Mouse (Mus musculus): Measurements from ENCODE around the gene Cyp2j5. TPM values are rescaled to one million over a fixed set of nuclear protein-coding genes. Genes with fewer than 3 reads are reported as not detected.

The Cyp2j5 gene
- polyA plus RNA-seq, 1 experiment from 2014 or later, result not detected

Other genes starting within 250 kb of the Cyp2j5 start
- gene Cyp2j8, start 156.8 kb downstream of the Cyp2j5 start, polyA plus RNA-seq (2015; fragmentation: Nextera tagmentation; extraction: Ambion mirVana), result not detected in 2 replicates
- gene Cyp2j6, start 110.5 kb downstream of the Cyp2j5 start, polyA plus RNA-seq (2015; fragmentation: Nextera tagmentation; extraction: Ambion mirVana), result 7.2 TPM in 2 replicates
- 4.2 and 4.4 TPM in 2 replicates for gene Cyp2j9, start 72.6 kb downstream of the Cyp2j5 start, polyA plus RNA-seq (2015; fragmentation: Nextera tagmentation; extraction: Ambion mirVana)
- gene Gm12695, start 121.0 kb upstream of the Cyp2j5 start, polyA plus RNA-seq (2015; fragmentation: Nextera tagmentation; extraction: Ambion mirVana), result 0.43 and 0.50 TPM in 2 replicates